Mouse (Mus musculus): ENCODE data around the gene Atp6v0d1. TPM values are rescaled to one million over a fixed set of nuclear protein-coding genes. Genes with fewer than 3 reads are reported as not detected.

Atp6v0d1 gene
- polyA plus RNA-seq, 1 experiment from 2014 or later = 143 TPM

DNA sequence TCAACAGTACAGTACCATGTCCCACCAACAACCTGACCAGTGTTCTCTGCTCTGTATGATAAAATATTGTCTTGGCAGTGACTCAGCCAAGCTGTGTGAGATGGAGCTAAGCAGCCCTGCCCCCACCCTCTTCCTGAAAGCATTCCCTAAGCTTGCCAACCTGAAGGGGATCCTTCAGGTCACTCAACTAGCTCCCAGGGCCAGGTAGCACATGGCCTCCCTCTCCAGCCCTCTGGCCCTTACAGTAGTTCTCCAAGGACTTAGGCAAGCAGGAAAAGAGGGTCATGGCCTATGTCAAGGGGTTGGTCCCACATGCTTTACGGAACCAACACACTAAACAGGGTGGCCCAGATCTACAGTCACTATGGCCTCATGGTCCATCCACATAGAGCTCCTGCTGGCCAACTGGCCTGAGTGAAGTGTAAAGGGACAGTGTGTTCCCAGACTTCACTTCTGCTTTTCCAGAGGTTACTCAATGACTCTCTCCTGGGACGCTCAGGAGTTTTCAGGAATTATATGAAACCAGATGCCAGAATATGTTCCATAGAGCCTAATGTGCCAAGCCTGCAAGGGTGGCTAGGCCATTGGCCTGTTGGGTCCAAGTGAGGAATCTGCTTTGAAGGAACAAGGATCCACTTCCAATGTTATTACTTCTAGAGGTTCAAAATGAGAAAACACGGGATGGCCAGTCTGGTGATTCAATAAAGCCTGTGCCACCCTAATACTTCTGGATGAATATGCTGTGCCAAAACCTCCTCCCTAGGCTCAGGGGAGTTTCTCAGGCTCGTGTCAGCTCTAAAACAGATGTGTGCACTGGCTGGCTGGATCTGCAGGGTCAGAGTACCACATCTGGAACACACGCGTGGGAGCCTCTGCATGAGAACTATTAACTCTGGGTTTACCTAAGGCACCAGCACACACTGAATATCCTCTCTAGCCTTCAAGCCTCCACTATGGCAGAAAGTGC lies 19.2 kb downstream of the Atp6v0d1 start:
- no peak overlapping the region for H3K27ac ChIP-seq
- H3K9ac ChIP-seq = no peak overlapping the region
- H3K9me3 ChIP-seq = no peaks in the 10 kb centered on the region
- H3K4me2 ChIP-seq (replicated peaks) = no peak overlapping the region
- H3K4me1 ChIP-seq = peaks cover 10% of the 10 kb centered on the region
- H3K36me3 ChIP-seq = 0 out of 2 replicates have a peak, but pooled peaks cover 5% of the 10 kb centered on the region
- ATAC-seq (ENCODE audit: low FRiP score, low read depth) = no peak
- no peaks in the 10 kb centered on the region for H3K27me3 ChIP-seq (replicated peaks)
- WGBS = 81% methylated on average over 6 of the region's 6 CpGs
- no peak overlapping the region for H3K4me3 ChIP-seq

GRCm38 (mm10) chr8:105545249-105545648 lies 20.6 kb downstream of the Atp6v0d1 start:
- Histone ChIP-seq H3K9ac (no peak overlapping the region), H3K27ac (no peak overlapping the region), H3K4me3 (no peak overlapping the region), H3K4me2 (replicated peaks) (no peak overlapping the region), H3K27me3 (replicated peaks) (no peaks in the 10 kb centered on the region), H3K9me3 (no peaks in the 10 kb centered on the region), H3K4me1 (peaks cover 10% of the 10 kb centered on the region), H3K36me3 (peaks cover 6% of the 10 kb centered on the region; the same call in 1 of the 2 replicates)
- WGBS = 85% methylated on average over 3 of the region's 3 CpGs
- ATAC-seq (ENCODE audit: low FRiP score, low read depth) = no peak

GRCm38 (mm10) chr8:105544544-105545205 lies 21.2 kb downstream of the Atp6v0d1 start:
- no peaks in the 10 kb centered on the region for H3K9me3 ChIP-seq
- H3K36me3 ChIP-seq = peaks cover 3% of the 10 kb centered on the region; the same call in 1 of the 2 replicates
- H3K4me3 ChIP-seq = no peak overlapping the region
- WGBS = 62% methylated on average over 7 of the region's 7 CpGs
- H3K27me3 ChIP-seq (replicated peaks) = no peaks in the 10 kb centered on the region
- peaks cover 10% of the 10 kb centered on the region for H3K4me1 ChIP-seq
- no peak for ATAC-seq (ENCODE audit: low FRiP score, low read depth)
- H3K27ac ChIP-seq = no peak overlapping the region
- H3K4me2 ChIP-seq (replicated peaks) = no peak overlapping the region
- H3K9ac ChIP-seq = no peak overlapping the region

GRCm38 (mm10) chr8:105543703-105544102 lies 22.1 kb downstream of the Atp6v0d1 start:
- Histone ChIP-seq H3K27me3 (replicated peaks) (no peaks in the 10 kb centered on the region), H3K4me1 (peaks cover 10% of the 10 kb centered on the region), H3K4me3 (no peak overlapping the region), H3K4me2 (replicated peaks) (no peak overlapping the region), H3K9ac (no peak overlapping the region), H3K36me3 (peaks cover 10% of the 10 kb centered on the region), H3K9me3 (no peaks in the 10 kb centered on the region), H3K27ac (no peak overlapping the region)
- no peak for ATAC-seq (ENCODE audit: low FRiP score, low read depth)
- 68% methylated on average over 1 of the region's 1 CpGs for WGBS

- H3K9me3 ChIP-seq = no peaks in the 10 kb centered on the region
- peaks cover 10% of the 10 kb centered on the region for H3K4me1 ChIP-seq
- no peak overlapping the region for H3K4me3 ChIP-seq
- no peak overlapping the region for H3K9ac ChIP-seq
- no peaks in the 10 kb centered on the region for H3K27me3 ChIP-seq (replicated peaks)
- no peak overlapping the region for H3K27ac ChIP-seq
- H3K4me2 ChIP-seq (replicated peaks) = no peak overlapping the region
- ATAC-seq (ENCODE audit: low FRiP score, low read depth) = no peak
- WGBS = 90% methylated on average over 2 of the region's 2 CpGs
- H3K36me3 ChIP-seq = peaks cover 19% of the 10 kb centered on the region
Measured at GRCm38 (mm10) chr8:105542808-105543207, 23.0 kb downstream of the Atp6v0d1 start.

DNA sequence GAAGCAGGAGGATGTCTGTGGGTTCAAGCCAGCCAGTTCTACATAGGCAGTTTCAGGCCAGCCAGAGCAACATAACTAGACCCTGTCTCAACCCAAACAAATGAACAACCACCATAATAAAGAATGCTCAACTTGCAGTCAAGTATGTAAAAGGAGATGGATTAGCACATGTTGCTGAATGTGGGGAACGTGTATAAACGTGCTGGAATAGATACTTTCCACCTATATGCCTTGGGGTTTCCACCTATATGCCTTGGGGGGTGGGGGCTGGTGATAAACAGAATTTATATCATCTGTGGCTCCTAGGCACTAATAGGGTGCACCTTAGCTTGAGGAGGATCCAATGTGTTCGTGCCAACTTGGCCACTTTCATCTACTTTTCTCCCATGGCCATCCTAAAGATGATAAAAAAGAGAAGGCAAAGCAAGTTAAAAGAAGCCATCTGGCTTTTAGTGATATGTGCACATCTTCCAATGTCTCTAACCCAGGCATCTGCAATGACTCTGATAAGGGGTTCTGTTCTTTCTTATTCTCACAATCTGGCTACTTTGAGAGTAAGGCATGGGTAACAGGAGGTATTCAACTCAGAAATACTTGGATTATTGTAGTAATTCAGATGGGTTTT lies 23.7 kb downstream of the Atp6v0d1 start:
- no peaks in the 10 kb centered on the region for H3K27me3 ChIP-seq (replicated peaks)
- no peak overlapping the region for H3K4me2 ChIP-seq (replicated peaks)
- H3K9ac ChIP-seq = no peak overlapping the region
- H3K36me3 ChIP-seq = peaks cover 26% of the 10 kb centered on the region
- H3K27ac ChIP-seq = no peak overlapping the region
- H3K4me1 ChIP-seq = peaks cover 10% of the 10 kb centered on the region
- WGBS = 94% methylated on average over 3 of the region's 3 CpGs
- no peak for ATAC-seq (ENCODE audit: low FRiP score, low read depth)
- H3K4me3 ChIP-seq = no peak overlapping the region
- H3K9me3 ChIP-seq = no peaks in the 10 kb centered on the region

GRCm38 (mm10) chr8:105538940-105539339 lies 26.9 kb downstream of the Atp6v0d1 start:
- Histone ChIP-seq H3K4me1 (0 out of 2 replicates have a peak, but pooled peaks cover 2% of the 10 kb centered on the region), H3K27me3 (replicated peaks) (no peaks in the 10 kb centered on the region), H3K9me3 (no peaks in the 10 kb centered on the region), H3K4me2 (replicated peaks) (no peak overlapping the region), H3K36me3 (peaks cover 43% of the 10 kb centered on the region), H3K9ac (no peak overlapping the region), H3K27ac (no peak overlapping the region), H3K4me3 (no peak overlapping the region)
- WGBS = 77% methylated on average over 4 of the region's 4 CpGs
- ATAC-seq (ENCODE audit: low FRiP score, low read depth) = no peak

GRCm38 (mm10) chr8:105537011-105537677 lies 28.7 kb downstream of the Atp6v0d1 start:
- H3K4me1 ChIP-seq = peaks cover 5% of the 10 kb centered on the region; the same call in 1 of the 2 replicates
- no peak overlapping the region for H3K4me3 ChIP-seq
- 92% methylated on average over 6 of the region's 6 CpGs for WGBS
- ATAC-seq (ENCODE audit: low FRiP score, low read depth) = no peak
- H3K27ac ChIP-seq = no peak overlapping the region
- no peaks in the 10 kb centered on the region for H3K9me3 ChIP-seq
- no peaks in the 10 kb centered on the region for H3K27me3 ChIP-seq (replicated peaks)
- H3K9ac ChIP-seq = no peak overlapping the region
- H3K4me2 ChIP-seq (replicated peaks) = no peak overlapping the region
- peaks cover 43% of the 10 kb centered on the region for H3K36me3 ChIP-seq

DNA sequence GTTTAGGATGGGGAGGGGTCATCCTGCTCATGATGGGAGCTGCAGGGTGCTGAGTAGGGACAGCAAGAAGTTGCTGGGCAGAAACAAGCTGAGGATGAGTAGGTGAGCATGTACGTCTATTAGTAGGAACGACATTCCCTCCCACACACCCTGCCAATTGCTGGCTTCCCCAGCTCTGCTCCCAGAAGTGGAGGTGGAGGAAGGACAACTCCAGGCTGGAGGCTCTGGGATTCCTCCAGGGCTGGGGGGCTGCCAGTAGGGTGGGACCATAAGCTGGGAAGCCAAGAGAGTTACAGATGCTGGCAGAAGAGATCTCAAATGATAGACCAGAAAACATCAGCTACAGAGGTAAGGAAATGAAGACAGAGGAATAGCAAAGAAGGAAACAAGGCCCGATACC lies 29.3 kb downstream of the Atp6v0d1 start:
- peaks cover 43% of the 10 kb centered on the region for H3K36me3 ChIP-seq
- H3K4me2 ChIP-seq (replicated peaks) = no peak overlapping the region
- H3K9ac ChIP-seq = no peak overlapping the region
- no peak overlapping the region for H3K27ac ChIP-seq
- WGBS = 91% methylated on average over 3 of the region's 3 CpGs
- no peaks in the 10 kb centered on the region for H3K9me3 ChIP-seq
- H3K4me1 ChIP-seq = peaks cover 5% of the 10 kb centered on the region; the same call in 1 of the 2 replicates
- no peak overlapping the region for H3K4me3 ChIP-seq
- no peak for ATAC-seq (ENCODE audit: low FRiP score, low read depth)
- no peaks in the 10 kb centered on the region for H3K27me3 ChIP-seq (replicated peaks)

DNA sequence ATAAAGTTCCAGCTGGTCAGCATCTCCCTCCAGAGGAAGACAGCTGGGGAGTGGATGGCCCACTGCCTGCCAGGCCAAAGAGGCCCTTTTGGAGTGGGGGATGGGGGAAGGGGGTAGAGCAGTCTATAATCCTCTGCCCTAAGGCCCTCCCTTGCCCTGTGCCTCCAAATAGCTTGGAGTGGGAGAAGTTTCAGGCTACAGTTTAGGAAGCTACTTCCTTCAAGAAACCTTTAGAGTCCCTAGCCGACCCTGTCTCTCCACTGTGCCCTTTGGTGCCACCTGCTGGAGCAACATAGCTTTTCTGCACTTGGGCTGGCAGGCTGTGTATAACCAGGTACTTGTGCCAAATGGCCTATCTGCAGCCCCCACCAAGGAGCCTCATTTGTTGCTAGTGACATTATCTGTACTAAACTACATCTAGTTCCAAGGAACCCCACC lies 31.9 kb downstream of the Atp6v0d1 start:
- H3K27ac ChIP-seq = no peak overlapping the region
- H3K9ac ChIP-seq = no peak overlapping the region
- H3K4me1 ChIP-seq = peaks cover 11% of the 10 kb centered on the region; the same call in 1 of the 2 replicates
- no peaks in the 10 kb centered on the region for H3K9me3 ChIP-seq
- H3K4me3 ChIP-seq = no peak overlapping the region
- peak; percentile 37; the same call in 1 of the 2 replicates for ATAC-seq (ENCODE audit: low FRiP score, low read depth)
- WGBS = 0% methylated on average over 1 of the region's 1 CpGs
- H3K36me3 ChIP-seq = peaks cover 49% of the 10 kb centered on the region
- H3K4me2 ChIP-seq (replicated peaks) = no peak overlapping the region
- H3K27me3 ChIP-seq (replicated peaks) = no peaks in the 10 kb centered on the region

DNA sequence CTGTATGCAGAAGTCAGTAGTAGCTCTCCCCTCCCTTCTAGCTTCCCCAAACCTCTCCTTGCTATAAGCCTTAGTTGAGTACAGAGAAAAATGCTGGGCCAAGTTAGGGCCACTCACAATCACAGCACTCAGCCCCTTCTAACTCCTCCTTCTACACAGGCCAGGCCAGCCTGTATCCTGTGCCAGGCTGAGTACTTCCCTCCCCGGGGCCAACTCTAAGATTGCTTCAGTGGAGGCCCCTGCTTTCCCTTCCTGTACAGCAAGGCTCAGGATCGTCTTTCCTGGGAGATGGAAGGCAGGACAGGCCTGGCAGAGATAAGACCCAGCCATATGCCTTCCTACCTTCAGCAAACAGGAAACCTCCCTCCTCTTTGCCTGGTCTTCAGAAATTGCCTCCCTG lies 32.4 kb downstream of the Atp6v0d1 start:
- Histone ChIP-seq H3K4me2 (replicated peaks) (no peak overlapping the region), H3K9me3 (no peaks in the 10 kb centered on the region), H3K27me3 (replicated peaks) (no peaks in the 10 kb centered on the region), H3K9ac (no peak overlapping the region), H3K4me3 (no peak overlapping the region), H3K27ac (no peak overlapping the region), H3K4me1 (peaks cover 11% of the 10 kb centered on the region; the same call in 1 of the 2 replicates), H3K36me3 (peaks cover 49% of the 10 kb centered on the region)
- WGBS = 33% methylated on average over 2 of the region's 2 CpGs
- no peak for ATAC-seq (ENCODE audit: low FRiP score, low read depth)
